Mouse (Mus musculus) kidney, adult 18-20 months (tissue): ENCODE measurements around the gene Synpo2l.
"Not testable (repeated sequence)": the region's sequence is repeated elsewhere in the genome, so short reads cannot be mapped to it uniquely, and the experiment has no call there.

Experiments
- DNase-seq: peaks from one replicate; pipeline ENCODE4 v3.0.0; 2021

The Synpo2l gene

GRCm38 (mm10) chr14:20640644-20641437 is 27.3 kb downstream of the Synpo2l start, which contains the start of gene Usp54:
Gene Usp54 (minus strand): TSS chr14:20641063.
- DNase-seq = peak; percentile 97

- no peak for DNase-seq
These were observed 28.1 kb downstream of the Synpo2l start for GRCm38 (mm10) chr14:20639918-20640619.

GRCm38 (mm10) chr14:20638702-20639101 is 29.5 kb downstream of the Synpo2l start:
- DNase-seq = no peak

GRCm38 (mm10) chr14:20637818-20638574 is 30.2 kb downstream of the Synpo2l start:
- no peak for DNase-seq

GRCm38 (mm10) chr14:20636968-20637367 is 31.2 kb downstream of the Synpo2l start:
- not testable (repeated sequence) for DNase-seq

GRCm38 (mm10) chr14:20635546-20635945 is 32.6 kb downstream of the Synpo2l start:
- no peak for DNase-seq

- DNase-seq = no peak
These were observed 36.9 kb downstream of the Synpo2l start for GRCm38 (mm10) chr14:20631253-20631652.

- no peak for DNase-seq
These were observed 41.2 kb downstream of the Synpo2l start for GRCm38 (mm10) chr14:20626971-20627370.

GRCm38 (mm10) chr14:20626447-20626846 is 41.7 kb downstream of the Synpo2l start:
- DNase-seq = no peak

GRCm38 (mm10) chr14:20622907-20623306 is 45.2 kb downstream of the Synpo2l start:
- no peak for DNase-seq

- DNase-seq = no peak
These were observed 45.7 kb downstream of the Synpo2l start for GRCm38 (mm10) chr14:20622412-20622811.

- DNase-seq = no peak
These were observed 46.3 kb downstream of the Synpo2l start for GRCm38 (mm10) chr14:20621903-20622302.

- DNase-seq = no peak
These were observed 49.0 kb downstream of the Synpo2l start for GRCm38 (mm10) chr14:20619131-20619530.

GRCm38 (mm10) chr14:20618211-20618610 is 49.9 kb downstream of the Synpo2l start:
- peak; percentile 42 for DNase-seq

GRCm38 (mm10) chr14:20616421-20616820 is 51.7 kb downstream of the Synpo2l start:
- no peak for DNase-seq

GRCm38 (mm10) chr14:20615075-20615474 is 53.1 kb downstream of the Synpo2l start:
- no peak for DNase-seq

- no peak for DNase-seq
These were observed 55.3 kb downstream of the Synpo2l start for GRCm38 (mm10) chr14:20612820-20613219.

GRCm38 (mm10) chr14:20610146-20610545 is 58.0 kb downstream of the Synpo2l start:
- peak; percentile 57 for DNase-seq

GRCm38 (mm10) chr14:20609519-20609918 is 58.6 kb downstream of the Synpo2l start:
- DNase-seq = no peak
